ENCODE assay signal across 8 mouse cellular contexts in genomic region chr19:5529325-5530137, GRCm38 (mm10). TPM values are rescaled to one million over a fixed set of nuclear protein-coding genes. Genes with fewer than 3 reads are reported as not detected.
DNase-seq lines count a peak whose midpoint lies in the region; ATAC-seq and TF ChIP-seq lines count a peak whose summit lies in the region.

No protein-coding gene starts in this region.

- H3K9ac ChIP-seq in hindbrain, embryonic 11.5 days (ENCODE audit: low read depth, low read length) = no peak overlapping the region; the same call in 1 of the 2 replicates
- H3K9ac ChIP-seq in lung, embryonic 16.5 days (ENCODE audit: low read length) = peak overlapping the region; percentile 55

- H3K4me3 ChIP-seq in hindbrain, embryonic 11.5 days (ENCODE audit: low read depth, low read length) = no peak overlapping the region
- H3K4me3 ChIP-seq in lung, embryonic 16.5 days (ENCODE audit: low read length) = peak overlapping the region; percentile 39
- 0 out of 2 replicates have a peak overlapping the region, but pooled peaks have one; percentile 5 for H3K4me3 ChIP-seq in thymus, adult 2 months (ENCODE audit: control insufficient read depth, insufficient read depth, low read length)

- WGBS in hindbrain, embryonic 11.5 days = 13% methylated on average over 20 of the region's 20 CpGs
- WGBS in lung, embryonic 16.5 days = 10% methylated on average over 20 of the region's 20 CpGs
- 18% methylated on average over 20 of the region's 20 CpGs for WGBS in thymus, adult 2 months

- peak; percentile 94 for DNase-seq in Muller cell, postnatal 12 days (ENCODE audit: inconsistent ontology term)
- peak; percentile 96 for DNase-seq in cerebellum, adult 9-10 months
- peak; percentile 79 to 97 for DNase-seq in frontal cortex, adult 2 months (ENCODE audit: extremely low spot score in 1 of 2, low spot score in 1 of 2)
- peak; percentile 99 for DNase-seq in hindbrain, embryonic 11.5 days (ENCODE audit: low spot score)
- peak; percentile 88 for DNase-seq in layer of hippocampus, adult 9-11 months
- peak; percentile 91 for DNase-seq in ovary, adult 18-20 months (ENCODE audit: low spot score)
- peak; percentile 94 for DNase-seq in thymus, adult 2 months

- no peaks in the 10 kb centered on the region for H3K9me3 ChIP-seq in hindbrain, embryonic 11.5 days (ENCODE audit: control insufficient read depth, low read length)
- H3K9me3 ChIP-seq in lung, embryonic 16.5 days (ENCODE audit: control insufficient read depth, low read length) = no peaks in the 10 kb centered on the region

- no peak overlapping the region; the same call in 1 of the 2 replicates for H3K4me2 ChIP-seq in hindbrain, embryonic 11.5 days (replicated peaks; ENCODE audit: low read depth, low read length)
- peak overlapping the region; percentile 61 for H3K4me2 ChIP-seq in lung, embryonic 16.5 days (ENCODE audit: low read depth, low read length)

- peaks cover 6% of the 10 kb centered on the region for H3K27me3 ChIP-seq in hindbrain, embryonic 11.5 days (ENCODE audit: control insufficient read depth, insufficient read depth, low read length)
- H3K27me3 ChIP-seq in lung, embryonic 16.5 days (ENCODE audit: control insufficient read depth, insufficient read depth, low read depth, low read length) = no peaks in the 10 kb centered on the region
- H3K27me3 ChIP-seq in thymus, adult 2 months (ENCODE audit: control insufficient read depth, insufficient read depth, low read length) = no peaks in the 10 kb centered on the region

- TF ChIP-seq POLR2A in thymus, adult 2 months (IDR thresholded peaks at IDR 0.05; ENCODE audit: control insufficient read depth, extremely low read depth, insufficient read depth, low read length, poor library complexity) = no peak

- ATAC-seq in hindbrain, embryonic 11.5 days (ENCODE audit: low FRiP score) = peak; percentile 94
- peak; percentile 99 for ATAC-seq in lung, embryonic 16.5 days (ENCODE audit: low read depth)

- H3K27ac ChIP-seq in hindbrain, embryonic 11.5 days (ENCODE audit: low read depth, low read length) = no peak overlapping the region
- peak overlapping the region; percentile 97 for H3K27ac ChIP-seq in lung, embryonic 16.5 days (ENCODE audit: low read length)
- H3K27ac ChIP-seq in thymus, adult 2 months (ENCODE audit: control insufficient read depth, insufficient read depth, low read length) = no peak overlapping the region

- TF ChIP-seq CTCF in thymus, adult 2 months (IDR thresholded peaks at IDR 0.05; ENCODE audit: borderline replicate concordance, control insufficient read depth, extremely low read depth, insufficient read depth, low read length, poor library complexity) = peak; percentile 96

- no peaks in the 10 kb centered on the region for H3K36me3 ChIP-seq in hindbrain, embryonic 11.5 days (ENCODE audit: control insufficient read depth, insufficient read depth, low read length)
- no peaks in the 10 kb centered on the region for H3K36me3 ChIP-seq in lung, embryonic 16.5 days (ENCODE audit: control insufficient read depth, insufficient read depth, low read length)
- H3K36me3 ChIP-seq in thymus, adult 2 months (ENCODE audit: control insufficient read depth, insufficient read depth, low read length) = no peaks in the 10 kb centered on the region

- H3K4me1 ChIP-seq in hindbrain, embryonic 11.5 days (replicated peaks; ENCODE audit: control insufficient read depth, insufficient read depth, low read length) = 0 out of 2 replicates have a peak, but pooled peaks cover 2% of the 10 kb centered on the region
- peaks cover 12% of the 10 kb centered on the region for H3K4me1 ChIP-seq in lung, embryonic 16.5 days (replicated peaks; ENCODE audit: control insufficient read depth, insufficient read depth, low read length)
- H3K4me1 ChIP-seq in thymus, adult 2 months (replicated peaks; ENCODE audit: control insufficient read depth, insufficient read depth, low read length) = peaks cover 10% of the 10 kb centered on the region

RNA-seq across cellular contexts. Expression of gene Snx32, which starts 19.2 kb away (rescaled TPM):
- 152 and 164 TPM in 2 replicates for polyA plus RNA-seq in frontal cortex, adult 2 months (2012; rRNA removed)
- polyA plus RNA-seq in hindbrain, embryonic 11.5 days (2014; fragmentation: Nextera tagmentation; extraction: Ambion mirVana) = 21.2 and 22.2 TPM in 2 replicates
- 7.4 and 7.7 TPM in 2 replicates for polyA plus RNA-seq in lung, embryonic 16.5 days (2015; fragmentation: Nextera tagmentation; extraction: Ambion mirVana)
- 20.0 and 22.6 TPM in 2 replicates for polyA plus RNA-seq in thymus, adult 2 months (2012; rRNA removed)

RNA-seq across cellular contexts. Expression of gene 1700020D05Rik, which starts 25.9 kb away (rescaled TPM):
- polyA plus RNA-seq in frontal cortex, adult 2 months (2012; rRNA removed) = 5.4 and 5.9 TPM in 2 replicates
- polyA plus RNA-seq in hindbrain, embryonic 11.5 days (2014; fragmentation: Nextera tagmentation; extraction: Ambion mirVana) = 0.34 TPM in 1 of 2 replicates, not detected in the other
- not detected in 2 replicates for polyA plus RNA-seq in lung, embryonic 16.5 days (2015; fragmentation: Nextera tagmentation; extraction: Ambion mirVana)
- polyA plus RNA-seq in thymus, adult 2 months (2012; rRNA removed) = 3.3 and 3.5 TPM in 2 replicates

RNA-seq across cellular contexts. Expression of gene Ovol1, which starts 30.9 kb away (rescaled TPM):
- 0.04 TPM in 2 replicates for polyA plus RNA-seq in frontal cortex, adult 2 months (2012; rRNA removed)
- 0.40 and 0.52 TPM in 2 replicates for polyA plus RNA-seq in hindbrain, embryonic 11.5 days (2014; fragmentation: Nextera tagmentation; extraction: Ambion mirVana)
- 2.6 and 3.7 TPM in 2 replicates for polyA plus RNA-seq in lung, embryonic 16.5 days (2015; fragmentation: Nextera tagmentation; extraction: Ambion mirVana)
- polyA plus RNA-seq in thymus, adult 2 months (2012; rRNA removed) = 1.4 and 1.9 TPM in 2 replicates

RNA-seq across cellular contexts. Expression of gene Ap5b1, which starts 38.3 kb away (rescaled TPM):
- polyA plus RNA-seq in frontal cortex, adult 2 months (2012; rRNA removed) = 2.5 and 2.8 TPM in 2 replicates
- 1.4 and 1.5 TPM in 2 replicates for polyA plus RNA-seq in hindbrain, embryonic 11.5 days (2014; fragmentation: Nextera tagmentation; extraction: Ambion mirVana)
- polyA plus RNA-seq in lung, embryonic 16.5 days (2015; fragmentation: Nextera tagmentation; extraction: Ambion mirVana) = 6.1 and 7.0 TPM in 2 replicates
- polyA plus RNA-seq in thymus, adult 2 months (2012; rRNA removed) = 35.0 and 38.9 TPM in 2 replicates

RNA-seq across cellular contexts. Expression of gene Cfl1, which starts 39.3 kb away (rescaled TPM):
- polyA plus RNA-seq in frontal cortex, adult 2 months (2012; rRNA removed) = 1,335 and 1,444 TPM in 2 replicates
- 3,904 and 4,056 TPM in 2 replicates for polyA plus RNA-seq in hindbrain, embryonic 11.5 days (2014; fragmentation: Nextera tagmentation; extraction: Ambion mirVana)
- polyA plus RNA-seq in lung, embryonic 16.5 days (2015; fragmentation: Nextera tagmentation; extraction: Ambion mirVana) = 2,553 and 2,793 TPM in 2 replicates
- 1,557 and 1,580 TPM in 2 replicates for polyA plus RNA-seq in thymus, adult 2 months (2012; rRNA removed)
